Mouse (Mus musculus): Measurements from ENCODE around the gene Tlk2. TPM values are rescaled to one million over a fixed set of nuclear protein-coding genes. Genes with fewer than 3 reads are reported as not detected.

The Tlk2 gene
- polyA plus RNA-seq, 1 experiment from 2014 or later, result 14.4 TPM

DNA sequence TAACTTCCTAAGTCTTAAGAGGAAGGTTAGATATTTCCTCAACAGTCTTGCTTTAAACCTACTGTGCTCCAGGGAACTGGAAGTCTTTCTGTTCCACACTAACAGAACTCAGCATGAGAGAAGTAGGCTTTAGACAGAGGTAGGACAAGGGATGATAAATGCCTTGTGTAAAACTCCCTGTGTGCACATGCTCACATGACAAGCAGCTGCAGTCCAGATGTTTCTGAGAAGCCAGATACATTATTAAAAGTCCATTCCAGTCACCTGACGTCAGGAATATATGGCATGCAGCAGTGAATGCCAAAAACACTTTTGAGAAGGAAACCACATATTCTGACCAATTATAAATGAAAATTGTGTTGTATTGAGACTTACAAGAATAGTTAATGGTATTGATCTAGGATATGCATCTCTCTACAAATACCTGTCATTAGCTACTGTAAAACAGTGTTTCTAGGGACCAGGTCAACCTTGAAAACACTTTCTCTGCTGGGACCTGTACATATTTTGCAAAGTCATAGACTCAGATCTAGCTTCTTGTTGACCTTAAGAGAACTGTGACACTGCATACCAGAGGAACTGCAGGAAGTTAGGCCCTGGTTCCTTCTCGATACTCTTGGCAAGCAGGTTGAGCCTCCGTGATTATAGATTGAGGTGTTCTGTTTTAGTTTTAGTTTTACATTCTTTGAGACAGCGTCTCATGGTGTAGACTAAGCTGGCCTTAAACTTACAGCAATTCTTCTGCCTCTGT is 83.2 kb downstream of the Tlk2 start:
- WGBS, result 60% methylated on average over 4 of the region's 4 CpGs
- TF ChIP-seq EP300 (IDR thresholded peaks at IDR 0.05) (no peak), CTCF (IDR thresholded peaks at IDR 0.05) (no peak)
- H3K27me3 ChIP-seq (replicated peaks; ENCODE audit: insufficient read depth, low read length), result no peaks in the 10 kb centered on the region
- H3K4me3 ChIP-seq (ENCODE audit: low read depth, low read length), result no peak overlapping the region
- ATAC-seq, result peak; percentile 52; the same call in 1 of the 2 replicates
- no peak overlapping the region for H3K9ac ChIP-seq (replicated peaks; ENCODE audit: low read depth)
- H3K4me1 ChIP-seq (ENCODE audit: insufficient read depth, low read depth, low read length), result no peaks in the 10 kb centered on the region
- DNase-seq (ENCODE audit: low spot score), result peak; percentile 58
- no peak overlapping the region for H3K4me2 ChIP-seq (replicated peaks; ENCODE audit: low read depth, low read length)
- no peaks in the 10 kb centered on the region for H3K9me3 ChIP-seq (ENCODE audit: low read length)
- peaks cover 13% of the 10 kb centered on the region; the same call in 1 of the 2 replicates for H3K36me3 ChIP-seq (ENCODE audit: insufficient read depth, low read length)
- H3K27ac ChIP-seq (ENCODE audit: low read length), result no peak overlapping the region

DNA sequence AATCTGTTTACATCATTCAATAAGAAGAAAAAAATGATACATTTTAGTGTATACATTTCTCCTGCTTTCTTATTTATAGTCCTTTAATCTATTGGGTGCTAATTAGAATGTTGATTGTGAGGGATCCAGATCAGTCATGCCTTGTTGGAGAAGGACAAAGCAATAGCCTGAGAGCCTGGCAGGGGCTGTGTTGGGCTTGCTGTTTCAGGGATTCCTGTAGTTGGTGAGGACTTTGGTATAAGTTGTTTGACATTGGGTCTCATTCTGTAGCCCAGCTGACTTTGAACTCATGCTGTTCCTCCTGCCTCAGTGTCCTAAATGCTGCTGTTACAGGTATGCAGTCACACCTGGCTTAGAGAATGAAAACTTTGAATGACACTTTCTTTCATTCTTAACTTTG is 85.9 kb downstream of the Tlk2 start:
- no peak for DNase-seq (ENCODE audit: low spot score)
- H3K27ac ChIP-seq (ENCODE audit: low read length), result no peak overlapping the region
- H3K36me3 ChIP-seq (ENCODE audit: insufficient read depth, low read length), result peaks cover 9% of the 10 kb centered on the region; the same call in 1 of the 2 replicates
- TF ChIP-seq CTCF (IDR thresholded peaks at IDR 0.05), result no peak
- no peak for TF ChIP-seq EP300 (IDR thresholded peaks at IDR 0.05)
- H3K4me2 ChIP-seq (replicated peaks; ENCODE audit: low read depth, low read length), result no peak overlapping the region
- H3K9ac ChIP-seq (replicated peaks; ENCODE audit: low read depth), result no peak overlapping the region
- no peaks in the 10 kb centered on the region for H3K9me3 ChIP-seq (ENCODE audit: low read length)
- H3K4me3 ChIP-seq (ENCODE audit: low read depth, low read length), result no peak overlapping the region
- H3K27me3 ChIP-seq (replicated peaks; ENCODE audit: insufficient read depth, low read length), result no peaks in the 10 kb centered on the region
- no peak for ATAC-seq
- no peaks in the 10 kb centered on the region for H3K4me1 ChIP-seq (ENCODE audit: insufficient read depth, low read depth, low read length)

DNA sequence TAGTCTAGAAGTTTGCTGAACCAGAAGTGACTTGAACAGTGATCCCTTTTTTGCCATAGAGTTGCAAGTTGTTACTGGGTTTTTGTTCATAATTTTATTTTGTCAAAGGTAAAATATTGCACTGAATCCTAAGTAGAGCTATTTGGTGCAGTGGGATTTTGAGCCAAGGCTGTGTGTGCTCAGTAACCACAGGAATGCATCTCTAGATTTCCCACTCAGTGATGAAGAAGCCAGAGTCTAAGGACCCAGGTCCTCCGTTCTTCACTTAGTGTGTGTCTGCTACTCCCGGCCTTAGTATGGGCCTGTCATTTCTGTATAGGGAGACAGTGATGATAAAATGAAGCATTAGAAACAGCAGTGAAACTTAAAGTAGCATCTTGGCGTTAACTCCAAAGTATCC is 86.4 kb downstream of the Tlk2 start:
- peak; percentile 59 for DNase-seq (ENCODE audit: low spot score)
- no peaks in the 10 kb centered on the region for H3K27me3 ChIP-seq (replicated peaks; ENCODE audit: insufficient read depth, low read length)
- H3K27ac ChIP-seq (ENCODE audit: low read length), result no peak overlapping the region
- peaks cover 9% of the 10 kb centered on the region; the same call in 1 of the 2 replicates for H3K36me3 ChIP-seq (ENCODE audit: insufficient read depth, low read length)
- no peak overlapping the region for H3K4me2 ChIP-seq (replicated peaks; ENCODE audit: low read depth, low read length)
- no peak overlapping the region for H3K4me3 ChIP-seq (ENCODE audit: low read depth, low read length)
- no peaks in the 10 kb centered on the region for H3K4me1 ChIP-seq (ENCODE audit: insufficient read depth, low read depth, low read length)
- WGBS, result 66% methylated on average over 3 of the region's 3 CpGs
- ATAC-seq, result peak; percentile 44; the same call in 1 of the 2 replicates
- H3K9me3 ChIP-seq (ENCODE audit: low read length), result no peaks in the 10 kb centered on the region
- TF ChIP-seq EP300 (IDR thresholded peaks at IDR 0.05) (no peak; the same call in 1 of the 2 replicates), CTCF (IDR thresholded peaks at IDR 0.05) (no peak)
- H3K9ac ChIP-seq (replicated peaks; ENCODE audit: low read depth), result no peak overlapping the region

DNA sequence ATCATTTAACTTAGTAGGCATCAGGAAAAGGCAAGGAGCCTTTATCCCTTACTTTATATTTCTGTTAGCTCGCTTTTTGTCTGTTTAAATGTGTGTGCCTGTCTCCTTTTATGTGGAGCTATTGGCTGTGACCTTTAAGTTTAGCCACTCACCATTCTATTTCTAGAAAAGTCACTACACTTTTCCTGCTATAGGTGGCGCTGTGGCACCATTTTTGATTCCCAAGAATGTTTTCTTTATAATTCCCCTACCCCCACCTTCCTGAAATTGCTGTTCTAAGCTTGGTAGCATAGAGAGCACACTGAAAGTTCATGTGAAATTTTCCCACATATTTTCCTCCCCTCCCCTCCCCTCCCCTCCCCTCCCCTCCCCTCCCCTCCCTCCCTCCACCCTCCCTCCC is 91.5 kb downstream of the Tlk2 start:
- DNase-seq (ENCODE audit: low spot score) (peak; percentile 89), ATAC-seq (peak; percentile 64)
- 12% methylated on average over 2 of the region's 2 CpGs for WGBS
- H3K9ac ChIP-seq (replicated peaks; ENCODE audit: low read depth), result no peak overlapping the region
- no peak overlapping the region for H3K4me3 ChIP-seq (ENCODE audit: low read depth, low read length)
- no peaks in the 10 kb centered on the region for H3K9me3 ChIP-seq (ENCODE audit: low read length)
- peaks cover 9% of the 10 kb centered on the region; the same call in 1 of the 2 replicates for H3K36me3 ChIP-seq (ENCODE audit: insufficient read depth, low read length)
- no peak overlapping the region for H3K27ac ChIP-seq (ENCODE audit: low read length)
- TF ChIP-seq EP300 (IDR thresholded peaks at IDR 0.05), result peak; percentile 53; the same call in 1 of the 2 replicates
- peak; percentile 77 for TF ChIP-seq CTCF (IDR thresholded peaks at IDR 0.05)
- H3K4me1 ChIP-seq (ENCODE audit: insufficient read depth, low read depth, low read length), result no peaks in the 10 kb centered on the region
- H3K27me3 ChIP-seq (replicated peaks; ENCODE audit: insufficient read depth, low read length), result no peaks in the 10 kb centered on the region
- no peak overlapping the region for H3K4me2 ChIP-seq (replicated peaks; ENCODE audit: low read depth, low read length)

DNA sequence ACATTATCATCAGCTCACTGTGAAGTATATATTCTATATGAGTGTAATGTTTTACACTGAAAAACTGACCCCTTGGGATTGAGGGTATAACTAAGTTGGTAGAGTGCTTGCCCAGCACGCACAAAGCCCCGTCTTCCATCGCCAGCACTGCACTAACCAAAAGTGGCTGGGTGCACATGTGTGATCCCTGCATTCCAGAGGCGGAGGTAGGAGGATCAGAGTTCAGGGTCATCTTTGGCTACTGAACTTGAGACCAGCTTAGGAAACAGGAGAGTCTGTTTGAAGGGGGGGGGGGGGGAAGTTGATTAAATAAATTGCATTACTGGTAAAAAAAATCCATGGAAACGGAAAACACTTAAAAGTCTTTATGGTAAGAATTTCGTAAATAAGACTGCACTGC is 101.8 kb downstream of the Tlk2 start:
- no peaks in the 10 kb centered on the region for H3K9me3 ChIP-seq (ENCODE audit: low read length)
- WGBS, result 64% methylated on average over 6 of the region's 6 CpGs
- H3K4me2 ChIP-seq (replicated peaks; ENCODE audit: low read depth, low read length), result no peak overlapping the region
- H3K4me1 ChIP-seq (ENCODE audit: insufficient read depth, low read depth, low read length), result no peaks in the 10 kb centered on the region
- H3K27ac ChIP-seq (ENCODE audit: low read length), result no peak overlapping the region
- ATAC-seq (no peak), DNase-seq (ENCODE audit: low spot score) (no peak)
- no peaks in the 10 kb centered on the region for H3K27me3 ChIP-seq (replicated peaks; ENCODE audit: insufficient read depth, low read length)
- H3K36me3 ChIP-seq (ENCODE audit: insufficient read depth, low read length), result peaks cover 36% of the 10 kb centered on the region
- no peak overlapping the region for H3K4me3 ChIP-seq (ENCODE audit: low read depth, low read length)
- no peak for TF ChIP-seq CTCF (IDR thresholded peaks at IDR 0.05)
- no peak for TF ChIP-seq EP300 (IDR thresholded peaks at IDR 0.05)
- H3K9ac ChIP-seq (replicated peaks; ENCODE audit: low read depth), result no peak overlapping the region

DNA sequence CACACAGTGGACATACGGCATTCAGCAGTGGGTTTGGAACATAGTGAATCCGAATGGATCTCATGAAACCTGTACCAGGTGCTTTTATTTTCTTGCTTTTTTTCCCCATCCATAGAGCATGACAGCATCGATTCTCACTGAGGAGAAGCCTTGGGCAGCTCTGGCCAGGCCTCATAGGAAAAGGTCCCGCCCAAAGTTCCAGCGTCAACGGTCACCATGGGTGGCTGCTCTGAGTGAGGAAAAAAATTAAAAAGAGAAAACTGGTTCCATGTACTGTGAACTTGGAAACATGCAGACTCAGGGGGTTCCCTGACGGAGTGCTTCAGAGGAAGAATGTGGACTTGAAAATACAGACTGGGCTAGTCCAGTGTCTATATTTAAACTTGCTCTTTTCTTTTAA is 102.7 kb downstream of the Tlk2 start:
- H3K27me3 ChIP-seq (replicated peaks; ENCODE audit: insufficient read depth, low read length), result no peaks in the 10 kb centered on the region
- DNase-seq (ENCODE audit: low spot score) (no peak), ATAC-seq (no peak)
- H3K9me3 ChIP-seq (ENCODE audit: low read length), result no peaks in the 10 kb centered on the region
- peaks cover 29% of the 10 kb centered on the region for H3K36me3 ChIP-seq (ENCODE audit: insufficient read depth, low read length)
- WGBS, result 75% methylated on average over 7 of the region's 7 CpGs
- no peaks in the 10 kb centered on the region for H3K4me1 ChIP-seq (ENCODE audit: insufficient read depth, low read depth, low read length)
- TF ChIP-seq CTCF (IDR thresholded peaks at IDR 0.05) (no peak), EP300 (IDR thresholded peaks at IDR 0.05) (no peak)
- no peak overlapping the region for H3K4me2 ChIP-seq (replicated peaks; ENCODE audit: low read depth, low read length)
- H3K4me3 ChIP-seq (ENCODE audit: low read depth, low read length), result no peak overlapping the region
- peak overlapping the region; percentile 77; the same call in 1 of the 2 replicates for H3K27ac ChIP-seq (ENCODE audit: low read length)
- H3K9ac ChIP-seq (replicated peaks; ENCODE audit: low read depth), result no peak overlapping the region
